Mouse (Mus musculus) brain, embryonic 14.5 days (tissue): ENCODE measurements around the gene 5730409E04Rik. TPM values are rescaled to one million over a fixed set of nuclear protein-coding genes. Genes with fewer than 3 reads are reported as not detected.
A peak's percentile ranks its signal among the peaks of the same experiment; 100 is the strongest.

Experiments
- DNase-seq: peaks from one replicate; pipeline ENCODE4 v3.0.0-alpha.2; 2011; ENCODE audit warnings: low read depth
- CTCF ChIP-seq: fragments of 200-500 bp; IDR thresholded peaks from 2 replicates; pipeline ENCODE4 v1.5.1; 2012; ENCODE audit warnings: inconsistent platforms, mild to moderate bottlenecking, moderate library complexity, borderline replicate concordance; ENCODE audit not compliant: insufficient read depth, insufficient read length; ENCODE audit errors: extremely low read depth
- POLR2A ChIP-seq: fragments of 200-500 bp; IDR thresholded peaks from 2 replicates; pipeline ENCODE4 v1.6.1; 2012; ENCODE audit warnings: mild to moderate bottlenecking, inconsistent platforms, borderline replicate concordance; ENCODE audit not compliant: poor library complexity, insufficient read depth, insufficient read length, severe bottlenecking; ENCODE audit errors: extremely low read depth
- polyA plus RNA-seq: library from polyadenylated mRNA; depleted of rRNA; stranded (reverse); fragments of >200 nt; gene quantifications from 2 replicates; pipeline ENCODE4 v1.2.3, GENCODE M21; 2012; rRNA removed

Gene 5730409E04Rik
- polyA plus RNA-seq, 1 experiment = 19.2 TPM

DNA sequence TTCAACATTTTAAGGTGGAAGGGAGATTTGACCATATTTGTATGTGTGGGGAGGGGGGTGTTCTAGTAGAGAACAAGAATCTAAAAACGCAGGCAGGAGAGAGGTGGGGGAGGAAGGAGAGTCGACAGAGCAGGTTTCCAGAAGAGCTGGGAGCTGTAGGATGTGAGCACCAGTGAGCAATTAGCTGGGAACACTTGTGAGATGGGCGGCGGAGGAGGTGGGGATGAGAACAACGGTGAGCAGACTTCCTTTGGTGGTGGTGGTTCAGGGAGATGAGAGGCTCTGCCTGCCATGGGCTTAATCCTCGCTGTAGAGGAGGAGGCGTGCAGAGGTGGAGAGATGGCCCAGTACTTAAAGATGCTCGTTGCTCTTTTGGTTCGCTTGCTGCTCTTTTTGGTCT, 32.3 kb downstream of the 5730409E04Rik start:
- DNase-seq = no peak
- no peak for TF ChIP-seq CTCF

DNA sequence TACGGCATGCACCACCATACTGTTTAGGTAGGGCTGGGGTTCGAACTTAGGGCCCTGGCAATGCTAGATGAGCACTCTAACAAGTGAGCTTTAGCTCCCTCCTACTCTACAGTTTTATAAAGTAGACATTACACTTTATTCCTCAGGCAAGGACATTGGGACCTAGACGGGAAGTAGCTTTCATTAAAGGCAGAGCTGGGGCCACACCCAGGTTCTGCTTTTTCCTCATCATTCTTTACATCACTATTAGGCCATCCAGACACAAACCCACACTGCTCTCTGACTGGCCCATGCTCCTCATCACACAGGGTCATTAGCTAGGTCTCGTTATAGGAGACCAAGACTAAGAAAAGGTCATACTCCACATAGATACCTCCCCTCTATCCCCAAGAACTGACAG, 34.2 kb downstream of the 5730409E04Rik start:
- TF ChIP-seq CTCF (no peak), POLR2A (no peak)
- DNase-seq = no peak

DNA sequence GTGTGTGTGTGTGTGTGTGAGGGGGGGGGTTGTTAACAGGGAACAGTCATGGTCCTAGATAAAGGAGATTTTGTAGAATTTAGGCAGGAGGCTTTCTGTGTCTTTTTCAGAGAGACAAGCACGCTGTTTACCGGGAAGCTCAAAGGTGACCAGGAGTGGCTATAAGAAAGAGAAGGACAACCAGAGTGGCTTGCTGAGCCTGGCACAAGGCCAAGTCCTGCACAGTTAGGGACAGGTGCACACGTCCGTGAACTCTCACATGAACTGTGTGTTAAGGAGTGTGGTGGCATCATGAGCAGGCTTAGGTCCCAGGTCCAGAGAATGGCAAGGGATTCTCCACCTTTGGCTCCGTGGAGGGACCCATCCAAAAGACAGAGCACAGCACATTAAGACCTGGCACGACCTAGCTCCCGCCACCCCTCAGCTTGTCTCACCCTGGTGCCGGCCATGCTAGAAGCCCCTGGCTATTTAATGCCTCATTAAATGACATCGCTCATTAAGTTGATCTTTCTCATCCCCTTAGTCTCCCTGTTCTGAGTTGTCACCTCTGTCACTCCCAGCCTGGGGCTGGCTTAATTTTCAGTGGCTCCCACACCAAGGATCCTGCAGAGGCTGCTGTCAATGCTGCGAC, 34.8 kb downstream of the 5730409E04Rik start:
- DNase-seq = peak; percentile 41
- TF ChIP-seq POLR2A = no peak
- TF ChIP-seq CTCF = no peak

DNA sequence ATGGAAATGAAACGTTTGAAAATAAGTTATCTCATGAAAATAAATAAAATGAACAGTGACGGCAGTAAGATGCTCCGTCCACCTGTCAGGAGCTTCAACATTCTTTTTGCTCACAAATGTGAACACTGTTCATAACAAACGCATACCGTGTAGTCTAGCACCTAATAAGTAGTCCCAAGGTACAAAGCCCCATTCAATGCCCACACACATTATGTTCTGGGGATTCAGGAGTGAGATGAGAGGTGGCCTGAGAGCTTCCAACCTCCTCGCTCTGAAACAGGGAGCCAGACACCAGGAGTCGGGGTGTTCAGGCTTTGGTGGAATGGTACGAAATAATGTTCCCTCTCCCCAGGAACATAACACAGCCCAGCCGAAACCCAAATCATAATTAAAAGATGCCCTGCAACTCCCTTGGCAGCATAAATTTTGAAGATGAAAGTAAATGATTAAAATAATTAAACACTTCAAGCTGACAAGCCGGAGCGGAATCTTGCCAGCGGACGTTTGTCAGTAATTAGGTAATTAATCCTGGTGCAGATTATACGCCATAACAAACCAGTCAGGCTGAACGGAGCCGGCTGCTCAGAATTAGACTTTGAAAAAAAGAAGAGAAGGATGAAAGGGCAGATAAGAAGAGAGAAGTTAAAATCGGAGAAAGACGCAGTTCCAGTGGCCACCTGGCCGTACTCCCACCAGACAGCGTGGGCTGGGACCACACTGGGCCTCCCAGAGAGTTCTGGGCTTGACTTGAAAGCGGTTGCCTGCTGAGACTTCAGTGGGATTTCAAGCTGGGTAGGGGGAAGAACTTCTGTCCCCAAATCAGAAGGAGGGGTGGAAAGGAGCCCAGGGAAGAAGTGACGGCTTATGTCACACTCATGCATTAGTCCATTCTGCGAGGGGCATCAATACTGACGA, 38.6 kb downstream of the 5730409E04Rik start:
- peak; percentile 93 for DNase-seq
- no peak for TF ChIP-seq CTCF
- no peak for TF ChIP-seq POLR2A

DNA sequence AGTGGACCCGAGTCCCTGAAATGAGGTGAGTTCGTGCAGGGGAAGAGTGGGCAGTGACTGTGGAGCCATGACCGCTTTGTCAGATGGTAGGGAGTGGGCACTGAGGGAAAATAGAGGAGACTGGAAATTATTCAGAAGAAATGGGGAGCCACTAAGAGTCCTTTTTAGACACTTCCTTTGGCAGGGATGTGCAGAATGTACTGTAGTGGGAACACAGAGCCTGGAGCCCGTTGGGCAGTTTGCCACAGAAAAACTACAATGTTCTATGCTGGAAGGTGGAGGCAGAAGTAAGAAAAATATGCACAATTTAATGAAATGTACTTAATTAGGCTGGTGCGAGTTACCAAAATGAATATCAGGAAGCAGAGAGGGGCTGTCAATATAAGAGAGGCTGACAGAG, 43.5 kb downstream of the 5730409E04Rik start:
- TF ChIP-seq CTCF (no peak), POLR2A (no peak)
- no peak for DNase-seq

DNA sequence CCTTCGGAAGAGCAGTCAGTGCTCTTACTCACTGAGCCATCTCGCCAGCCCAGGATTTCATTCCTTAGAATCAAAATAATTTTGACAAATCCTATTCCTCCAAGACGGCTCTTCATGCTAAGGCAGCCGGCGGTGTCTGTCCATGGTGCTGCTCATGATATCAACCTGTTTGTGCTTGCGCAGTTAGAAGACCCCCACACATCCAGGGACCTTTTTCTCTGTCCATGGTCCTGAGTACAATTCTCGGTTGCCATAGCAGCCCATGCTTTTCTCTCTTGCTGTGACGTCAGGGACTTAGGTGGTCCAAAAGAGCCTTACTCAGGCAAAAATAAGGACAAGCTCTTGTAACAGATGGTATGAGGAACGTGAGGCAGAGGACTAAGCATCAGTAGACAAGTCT, 45.7 kb downstream of the 5730409E04Rik start:
- no peak for TF ChIP-seq POLR2A
- TF ChIP-seq CTCF = no peak
- peak; percentile 66 for DNase-seq

DNA sequence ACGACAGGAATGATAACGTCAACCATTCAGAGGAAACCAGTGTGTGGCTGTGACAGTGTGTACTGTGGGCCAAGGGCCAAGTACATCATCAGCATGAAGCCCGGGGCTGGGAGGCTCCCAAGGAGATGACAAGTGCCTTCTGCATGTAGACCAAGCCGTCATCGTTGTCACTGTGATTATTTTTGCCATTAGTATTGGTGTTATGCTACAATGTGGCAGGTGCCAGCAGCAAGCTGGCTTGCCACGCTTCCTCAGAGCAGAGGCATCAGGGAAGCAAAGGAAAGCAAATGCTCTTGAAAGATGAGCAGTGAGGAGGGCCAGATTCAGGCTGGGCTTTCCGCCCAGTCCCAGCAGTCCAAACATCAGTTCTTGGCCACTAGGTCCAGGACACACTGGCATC, 51.6 kb downstream of the 5730409E04Rik start:
- peak; percentile 86 for DNase-seq
- TF ChIP-seq POLR2A (no peak), CTCF (no peak)

Other genes with a start within 250 kb of the 5730409E04Rik start
- 6.5 and 7.6 TPM in 2 replicates for gene Ago3, start 180.3 kb upstream of the 5730409E04Rik start, polyA plus RNA-seq
- gene Ago1, start 141.2 kb upstream of the 5730409E04Rik start, polyA plus RNA-seq = 60.7 and 90.1 TPM in 2 replicates
- 8.5 and 13.8 TPM in 2 replicates for gene Ago4, start 76.3 kb upstream of the 5730409E04Rik start, polyA plus RNA-seq
- gene Clspn, start 52.9 kb upstream of the 5730409E04Rik start, polyA plus RNA-seq = 6.2 and 6.9 TPM in 2 replicates
- 253 and 284 TPM in 2 replicates for gene Psmb2, start 67.8 kb downstream of the 5730409E04Rik start, polyA plus RNA-seq
- 2.7 and 3.2 TPM in 2 replicates for gene Tfap2e, start 126.4 kb downstream of the 5730409E04Rik start, polyA plus RNA-seq
- gene Ncdn, start 143.6 kb downstream of the 5730409E04Rik start, polyA plus RNA-seq = 102 and 107 TPM in 2 replicates
- 36.0 and 52.4 TPM in 2 replicates for gene AU040320, start 143.7 kb downstream of the 5730409E04Rik start, polyA plus RNA-seq